Mouse (Mus musculus): ENCODE measurements around the gene Fkbp3. TPM values are rescaled to one million over a fixed set of nuclear protein-coding genes. Genes with fewer than 3 reads are reported as not detected.

Fkbp3 gene
- total and polyA plus RNA-seq, 3 experiments: 167 to 173 TPM; not detected in 1

DNA sequence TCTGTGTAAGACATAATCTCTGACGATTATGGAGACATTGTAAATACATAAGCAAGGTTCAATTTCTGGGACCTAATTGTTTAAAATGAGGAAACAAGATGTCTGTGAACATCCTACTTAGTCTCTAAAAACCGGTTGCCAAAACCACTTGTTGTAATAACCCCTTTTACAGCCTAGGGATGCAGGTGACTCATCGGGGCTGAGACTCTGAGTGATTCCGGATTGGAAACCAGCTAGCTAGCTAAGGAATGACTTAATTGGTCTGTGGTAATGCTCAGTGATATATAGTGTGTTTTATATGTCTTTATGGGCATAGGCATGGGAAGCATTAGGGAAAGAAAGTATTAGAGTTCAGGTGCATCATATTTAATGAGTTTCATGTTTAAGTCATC lies 36.3 kb downstream of the Fkbp3 start:
- Histone ChIP-seq H3K36me3 (ENCODE audit: control insufficient read depth in 1 of 2, insufficient read depth in 2 of 2, low read length in 2 of 2) (peaks cover 18 to 29% of the 10 kb centered on the region in 2 experiments), H3K27me3 (ENCODE audit: control insufficient read depth in 1 of 2, insufficient read depth in 2 of 2, low read length in 2 of 2) (no peaks in the 10 kb centered on the region), H3K9ac (ENCODE audit: control insufficient read depth, low read depth, low read length, poor library complexity, severe bottlenecking) (peak overlapping the region; percentile 99), H3K9me3 (replicated peaks; ENCODE audit: insufficient read depth, low read length) (no peaks in the 10 kb centered on the region), H3K79me2 (ENCODE audit: control insufficient read depth, insufficient read depth, low read length, poor library complexity) (peaks cover 43% of the 10 kb centered on the region), H3K4me3 (ENCODE audit: control insufficient read depth in 1 of 2, insufficient read depth in 1 of 2, low read depth in 2 of 2, low read length in 2 of 2) (peak overlapping the region; percentile 95 to 97), H3K4me1 (ENCODE audit: control insufficient read depth in 1 of 2, insufficient read depth in 2 of 2, low read length in 2 of 2) (peaks cover 9 to 12% of the 10 kb centered on the region in 2 experiments; a peak in 3 of 4 replicates), H3K27ac (ENCODE audit: control insufficient read depth, low read depth, low read length) (no peak overlapping the region)
- peak; percentile 77 for DNase-seq (ENCODE audit: low read depth, low spot score)
- TF ChIP-seq NRF1 (IDR thresholded peaks at IDR 0.05; ENCODE audit: insufficient read depth, low read depth, low read length, poor library complexity, severe bottlenecking) (peak; percentile 15; the same call in 1 of the 2 replicates), TBP (IDR thresholded peaks at IDR 0.05; ENCODE audit: low read depth, low read length) (0 out of 2 replicates have a peak, but pooled peaks have one; percentile 14), ELF1 (IDR thresholded peaks at IDR 0.05; ENCODE audit: low read depth, low read length) (no peak), ZC3H11A (IDR thresholded peaks at IDR 0.05; ENCODE audit: low read depth, low read length) (no peak), EP300 (IDR thresholded peaks at IDR 0.05; ENCODE audit: low read depth in 1 of 2, low read length in 2 of 2) (0 out of 4 replicates have a peak, but pooled peaks of 1 of the 2 experiments have one; percentile 21), KAT2A (conservative IDR thresholded peaks at IDR 0.05; ENCODE audit: low read depth, low read length) (no peak), JUND (IDR thresholded peaks at IDR 0.05; ENCODE audit: low read depth, low read length) (peak; percentile 45; the same call in 1 of the 2 replicates), MEF2A (IDR thresholded peaks at IDR 0.05; ENCODE audit: extremely low read depth, insufficient replicate concordance, low read depth, low read length, poor library complexity, severe bottlenecking) (no peak), CHD2 (IDR thresholded peaks at IDR 0.05; ENCODE audit: low read length) (no peak)

DNA sequence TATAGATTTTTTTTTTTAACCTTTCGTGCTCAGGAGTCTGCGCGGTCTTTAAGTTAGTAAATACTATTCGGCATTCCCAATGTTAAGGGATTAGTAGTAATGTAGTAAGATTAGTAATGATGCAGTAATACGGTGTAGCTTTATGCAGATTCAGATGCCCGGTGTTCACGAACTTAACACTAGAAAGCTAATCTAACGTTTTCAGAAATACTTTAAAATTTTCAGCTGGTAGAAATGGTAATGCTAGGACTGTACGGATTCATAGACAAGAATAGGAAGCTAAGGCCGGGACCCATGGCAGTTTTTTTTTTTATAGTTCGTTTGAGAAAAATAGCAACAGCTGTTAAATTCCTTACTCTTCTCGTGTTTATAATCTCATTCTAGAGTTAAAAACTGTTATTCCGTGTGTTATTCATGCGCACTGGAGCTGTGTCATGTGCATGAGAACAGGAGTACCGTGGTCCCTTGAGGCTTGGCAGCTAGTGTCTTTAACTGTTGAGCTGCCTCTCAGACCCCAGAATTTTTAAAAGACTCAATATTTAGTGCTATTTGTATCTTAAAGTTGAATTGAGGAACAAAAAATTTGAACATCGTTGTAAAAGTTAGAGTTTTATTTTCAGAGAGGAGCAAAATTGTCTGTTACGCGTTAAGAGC lies 36.8 kb downstream of the Fkbp3 start:
- peak; percentile 62 for DNase-seq (ENCODE audit: low read depth, low spot score)
- peaks cover 43% of the 10 kb centered on the region for H3K79me2 ChIP-seq (ENCODE audit: control insufficient read depth, insufficient read depth, low read length, poor library complexity)
- H3K36me3 ChIP-seq (ENCODE audit: control insufficient read depth in 1 of 2, insufficient read depth in 2 of 2, low read length in 2 of 2): peaks cover 17 to 29% of the 10 kb centered on the region in 2 experiments
- H3K9ac ChIP-seq (ENCODE audit: control insufficient read depth, low read depth, low read length, poor library complexity, severe bottlenecking): peak overlapping the region; percentile 99
- peak overlapping the region; percentile 95 to 97 for H3K4me3 ChIP-seq (ENCODE audit: control insufficient read depth in 1 of 2, insufficient read depth in 1 of 2, low read depth in 2 of 2, low read length in 2 of 2)
- no peaks in the 10 kb centered on the region for H3K9me3 ChIP-seq (replicated peaks; ENCODE audit: insufficient read depth, low read length)
- TF ChIP-seq ETS1 (IDR thresholded peaks at IDR 0.05; ENCODE audit: low read depth, low read length) (0 out of 2 replicates have a peak, but pooled peaks have one; percentile 18), USF1 (IDR thresholded peaks at IDR 0.05; ENCODE audit: low read depth, low read length) (0 out of 2 replicates have a peak, but pooled peaks have one; percentile 2), UBTF (IDR thresholded peaks at IDR 0.05; ENCODE audit: borderline replicate concordance, insufficient read depth, low read depth, low read length) (no peak), POLR2A (IDR thresholded peaks at IDR 0.05; ENCODE audit: control insufficient read depth in 1 of 2, insufficient read depth in 1 of 2, low read depth in 1 of 2, low read length in 2 of 2, poor library complexity in 1 of 2) (no peak), JUND (IDR thresholded peaks at IDR 0.05; ENCODE audit: low read depth, low read length) (no peak), NELFE (IDR thresholded peaks at IDR 0.05; ENCODE audit: low read depth, low read length) (no peak), HCFC1 (IDR thresholded peaks at IDR 0.05; ENCODE audit: low read depth, low read length) (0 out of 2 replicates have a peak, but pooled peaks have one; percentile 26), MYC (IDR thresholded peaks at IDR 0.05; ENCODE audit: low read depth, low read length) (0 out of 2 replicates have a peak, but pooled peaks have one; percentile 6), BHLHE40 (IDR thresholded peaks at IDR 0.05; ENCODE audit: borderline replicate concordance, low read depth, low read length) (no peak), KAT2A (conservative IDR thresholded peaks at IDR 0.05; ENCODE audit: low read depth, low read length) (no peak), MYB (IDR thresholded peaks at IDR 0.05; ENCODE audit: low read depth, low read length) (no peak), MAZ (IDR thresholded peaks at IDR 0.05; ENCODE audit: low read depth, low read length) (no peak), TAL1 (IDR thresholded peaks at IDR 0.05; ENCODE audit: low read length) (no peak), CHD2 (IDR thresholded peaks at IDR 0.05; ENCODE audit: low read length) (no peak), POLR2AphosphoS5 (IDR thresholded peaks at IDR 0.05; ENCODE audit: borderline replicate concordance, low read depth, low read length) (no peak), MXI1 (IDR thresholded peaks at IDR 0.05; ENCODE audit: low read depth, low read length) (peak; percentile 21; the same call in 1 of the 2 replicates), ZMIZ1 (IDR thresholded peaks at IDR 0.05; ENCODE audit: low read depth, low read length) (no peak), GABPA (IDR thresholded peaks at IDR 0.05; ENCODE audit: low read depth, low read length) (no peak), MAX (IDR thresholded peaks at IDR 0.05; ENCODE audit: low read length) (no peak), ZKSCAN1 (IDR thresholded peaks at IDR 0.05; ENCODE audit: low read depth, low read length) (no peak), TBP (IDR thresholded peaks at IDR 0.05; ENCODE audit: low read depth, low read length) (no peak), ELF1 (IDR thresholded peaks at IDR 0.05; ENCODE audit: low read depth, low read length) (no peak), ZC3H11A (IDR thresholded peaks at IDR 0.05; ENCODE audit: low read depth, low read length) (no peak), SIN3A (IDR thresholded peaks at IDR 0.05; ENCODE audit: low read length) (0 out of 2 replicates have a peak, but pooled peaks have one; percentile 24), EP300 (IDR thresholded peaks at IDR 0.05; ENCODE audit: low read depth in 1 of 2, low read length in 2 of 2) (no peak)
- H3K4me1 ChIP-seq (ENCODE audit: control insufficient read depth in 1 of 2, insufficient read depth in 2 of 2, low read length in 2 of 2): peaks cover 9 to 12% of the 10 kb centered on the region in 2 experiments; a peak in 3 of 4 replicates
- H3K27me3 ChIP-seq (ENCODE audit: control insufficient read depth in 1 of 2, insufficient read depth in 2 of 2, low read length in 2 of 2): no peaks in the 10 kb centered on the region
- H3K27ac ChIP-seq (ENCODE audit: control insufficient read depth, low read depth, low read length): peak overlapping the region; percentile 54

All from MEL (cell line).